Mouse (Mus musculus): ENCODE data around the gene Bend6. TPM values are rescaled to one million over a fixed set of nuclear protein-coding genes. Genes with fewer than 3 reads are reported as not detected.

Bend6 gene
- polyA plus RNA-seq, 1 experiment: 0.16 TPM

DNA sequence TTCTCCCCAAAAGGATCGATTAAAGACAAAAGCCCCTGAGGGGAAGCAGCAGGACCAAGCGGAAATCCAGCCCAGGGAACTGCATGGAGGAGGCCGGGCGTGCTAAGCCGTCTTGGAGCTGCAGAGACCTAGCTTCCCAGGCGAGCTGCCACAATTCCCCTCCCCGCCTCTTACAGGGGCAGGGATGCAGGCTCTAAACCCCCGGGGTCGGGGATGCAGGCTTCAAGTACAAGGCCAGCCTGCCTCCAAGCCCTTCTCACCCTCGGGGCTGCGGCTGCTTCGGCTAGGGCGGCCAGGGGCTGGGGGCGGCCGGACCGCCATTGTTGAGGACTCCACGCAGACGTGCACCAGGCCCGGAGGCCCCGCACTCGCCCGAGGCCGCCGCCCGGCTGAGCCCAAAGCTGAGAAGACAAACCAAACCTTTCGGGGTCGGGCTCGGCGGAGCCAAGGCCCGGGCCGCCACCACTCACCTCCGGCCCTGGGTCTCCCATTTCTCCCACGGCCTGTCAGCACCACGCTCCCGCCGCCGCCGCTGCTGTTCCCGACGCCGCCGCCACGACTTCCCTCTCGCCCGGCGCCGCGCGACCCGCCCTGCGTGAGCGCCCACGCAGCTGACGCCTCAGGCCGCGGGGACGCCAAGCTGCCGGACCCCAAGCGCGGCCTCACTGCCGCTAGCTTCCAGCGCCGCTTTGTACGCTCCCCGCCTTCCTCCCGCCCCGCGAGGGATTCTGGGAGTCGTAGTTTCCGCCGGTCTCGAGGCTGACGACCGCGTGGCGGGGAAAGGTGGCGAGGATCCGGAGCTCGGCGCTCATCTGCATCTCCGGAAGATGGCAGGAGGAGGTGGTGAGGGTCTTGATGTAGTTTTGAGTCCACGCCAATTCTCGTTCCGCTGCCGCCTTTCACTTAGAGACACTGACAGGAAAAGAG, 93.5 kb downstream of the Bend6 start, which contains the start of gene Zfp451:
Zfp451 (minus strand) TSS at position 728 of the 927 bp plus-strand sequence.
- peak; percentile 90 for DNase-seq

DNA sequence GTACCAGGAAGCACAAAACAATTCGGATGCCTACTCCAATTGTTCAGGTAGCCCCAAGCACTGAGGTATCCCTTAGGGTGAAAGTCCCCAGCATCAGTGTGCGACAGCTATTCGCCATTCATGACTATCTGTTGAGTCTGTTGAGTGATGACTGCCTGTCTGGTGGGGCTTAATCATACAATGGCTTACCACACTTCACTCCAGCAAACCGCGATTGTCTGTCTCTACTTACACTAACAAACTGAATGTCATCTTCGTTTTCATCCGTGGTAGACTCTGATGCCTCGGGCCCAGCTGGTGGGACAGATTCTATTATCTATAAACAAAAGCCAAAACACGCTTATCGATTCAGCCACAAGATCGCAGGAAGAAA, 94.1 kb downstream of the Bend6 start:
- Histone ChIP-seq H3K36me3 (ENCODE audit: control insufficient read depth, insufficient read depth, low read length) (no peaks in the 10 kb centered on the region), H3K4me3 (ENCODE audit: insufficient read depth, low read depth, low read length) (peak overlapping the region; percentile 89), H3K27ac (ENCODE audit: insufficient read depth, low read depth, low read length) (no peak overlapping the region), H3K4me1 (ENCODE audit: control insufficient read depth, insufficient read depth, low read length) (peaks cover 6% of the 10 kb centered on the region; the same call in 1 of the 2 replicates), H3K27me3 (replicated peaks; ENCODE audit: control insufficient read depth, insufficient read depth, low read length) (no peaks in the 10 kb centered on the region)
- 10% methylated on average over 11 of the region's 11 CpGs for WGBS
- TF ChIP-seq CTCF (conservative IDR thresholded peaks at IDR 0.05; ENCODE audit: insufficient read depth, insufficient read length, low read depth, low read length) (no peak), POLR2A (IDR thresholded peaks at IDR 0.05; ENCODE audit: low read depth, low read length) (no peak)
- DNase-seq: no peak

More for the DNA sequence above, 93.5 kb downstream of the Bend6 start, which contains the start of gene Zfp451:
- Histone ChIP-seq H3K4me3 (ENCODE audit: insufficient read depth, low read depth, low read length) (peak within 1 kb of the TSS; percentile 89), H3K36me3 (ENCODE audit: control insufficient read depth, insufficient read depth, low read length) (no peaks in the 10 kb centered on the region), H3K27me3 (replicated peaks; ENCODE audit: control insufficient read depth, insufficient read depth, low read length) (no peaks in the 10 kb centered on the region), H3K27ac (ENCODE audit: insufficient read depth, low read depth, low read length) (peak within 1 kb of the TSS; percentile 44), H3K4me1 (ENCODE audit: control insufficient read depth, insufficient read depth, low read length) (peaks cover 6% of the 10 kb centered on the region; the same call in 1 of the 2 replicates)
- WGBS: under 1% methylated on average over 81 of the region's 85 CpGs
- no peak for TF ChIP-seq CTCF (conservative IDR thresholded peaks at IDR 0.05; ENCODE audit: insufficient read depth, insufficient read length, low read depth, low read length)
- peak; percentile 21 for TF ChIP-seq POLR2A (IDR thresholded peaks at IDR 0.05; ENCODE audit: low read depth, low read length)

DNA sequence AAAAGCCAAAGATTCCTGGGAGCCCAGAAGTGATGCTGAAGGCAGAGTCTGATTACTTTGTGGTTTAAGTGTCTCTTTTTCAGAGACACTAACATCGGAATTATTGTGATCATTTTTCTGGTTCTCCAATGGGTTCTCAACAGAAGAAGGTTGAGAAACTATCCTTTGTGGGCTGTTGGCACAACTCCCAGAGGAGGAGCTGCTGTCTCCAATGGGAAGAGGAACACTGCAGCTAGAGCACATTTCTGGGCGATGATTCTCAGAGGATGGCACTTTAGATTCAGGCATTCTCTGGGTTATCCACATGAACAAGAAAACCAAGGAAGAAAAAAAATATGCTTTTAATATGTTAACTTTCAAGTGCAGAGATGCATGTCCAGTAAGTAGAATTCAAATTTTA, 104.3 kb downstream of the Bend6 start:
- 87% methylated on average over 2 of the region's 2 CpGs for WGBS
- no peak overlapping the region for H3K4me3 ChIP-seq (ENCODE audit: insufficient read depth, low read depth, low read length)
- no peak overlapping the region for H3K27ac ChIP-seq (ENCODE audit: insufficient read depth, low read depth, low read length)
- peaks cover 7% of the 10 kb centered on the region for H3K36me3 ChIP-seq (ENCODE audit: control insufficient read depth, insufficient read depth, low read length)
- no peak for DNase-seq
- TF ChIP-seq POLR2A (IDR thresholded peaks at IDR 0.05; ENCODE audit: low read depth, low read length): no peak
- TF ChIP-seq CTCF (conservative IDR thresholded peaks at IDR 0.05; ENCODE audit: insufficient read depth, insufficient read length, low read depth, low read length): no peak
- no peaks in the 10 kb centered on the region for H3K4me1 ChIP-seq (ENCODE audit: control insufficient read depth, insufficient read depth, low read length)
- no peaks in the 10 kb centered on the region for H3K27me3 ChIP-seq (replicated peaks; ENCODE audit: control insufficient read depth, insufficient read depth, low read length)

Other genes starting within 250 kb of the Bend6 start
- gene Prim2, start 238.0 kb downstream of the Bend6 start, polyA plus RNA-seq (2012; rRNA removed): 2.9 and 3.0 TPM in 2 replicates
- 7.3 and 7.5 TPM in 2 replicates for gene Rab23, start 187.9 kb downstream of the Bend6 start, polyA plus RNA-seq (2012; rRNA removed)
- 18.0 and 22.0 TPM in 2 replicates for gene Bag2, start 150.0 kb downstream of the Bend6 start, polyA plus RNA-seq (2012; rRNA removed)
- gene Zfp451, start 93.2 kb downstream of the Bend6 start, polyA plus RNA-seq (2012; rRNA removed): 4.1 and 5.0 TPM in 2 replicates
- 55.8 and 56.0 TPM in 2 replicates for gene Dst, start 409 bp upstream of the Bend6 start, polyA plus RNA-seq (2012; rRNA removed)

Data from kidney, adult 2 months (tissue).